Mouse (Mus musculus) cerebellum, adult 9-11 months (tissue): Measurements from ENCODE around the gene B3gnt5.
"Not testable (repeated sequence)": the region's sequence is repeated elsewhere in the genome, so short reads cannot be mapped to it uniquely, and the experiment has no call there.

Experiments
- DNase-seq: peaks from one replicate; pipeline ENCODE4 v3.0.0; 2022

B3gnt5 gene

GRCm38 (mm10) chr16:19760074-19760473 is at the start of gene B3gnt5:
TSS of gene B3gnt5 (plus strand) at chr16:19760208.
- DNase-seq, result no peak

- DNase-seq, result no peak
Measured at GRCm38 (mm10) chr16:19720959-19721358, 39.0 kb upstream of the B3gnt5 start.

GRCm38 (mm10) chr16:19724139-19724538 is 35.9 kb upstream of the B3gnt5 start:
- DNase-seq, result not testable (repeated sequence)

- no peak for DNase-seq
Measured at GRCm38 (mm10) chr16:19732896-19733295, 27.1 kb upstream of the B3gnt5 start.

- no peak for DNase-seq
Measured at GRCm38 (mm10) chr16:19760505-19761496, 793 bp downstream of the B3gnt5 start.

- no peak for DNase-seq
Measured at GRCm38 (mm10) chr16:19761691-19762090, 1.7 kb downstream of the B3gnt5 start.

- no peak for DNase-seq
Measured at GRCm38 (mm10) chr16:19766107-19766506, 6.1 kb downstream of the B3gnt5 start.

GRCm38 (mm10) chr16:19768046-19768445 is 8.0 kb downstream of the B3gnt5 start:
- DNase-seq, result no peak

GRCm38 (mm10) chr16:19772013-19772412 is 12.0 kb downstream of the B3gnt5 start:
- DNase-seq, result no peak

GRCm38 (mm10) chr16:19786386-19787090 is 26.5 kb downstream of the B3gnt5 start:
- no peak for DNase-seq

- DNase-seq, result no peak
Measured at GRCm38 (mm10) chr16:19789914-19790313, 29.9 kb downstream of the B3gnt5 start.

- DNase-seq, result no peak
Measured at GRCm38 (mm10) chr16:19818801-19819200, 58.8 kb downstream of the B3gnt5 start.
